Mouse (Mus musculus) heart, adult 2 months (tissue): Measurements from ENCODE around the gene Ccdc162.

Source experiments
- CTCF ChIP-seq: fragments of 200-600 bp; IDR thresholded peaks from 2 replicates; pipeline ENCODE4 v1.8.1; 2022; ENCODE audit warnings: antibody characterized with exemption, mild to moderate bottlenecking, moderate library complexity
- EP300 ChIP-seq: fragments of 200-500 bp; IDR thresholded peaks from 2 replicates; pipeline ENCODE4 v1.6.1; 2011; ENCODE audit warnings: low read depth, low read length, control low read depth; ENCODE audit not compliant: insufficient read depth
- POLR2A ChIP-seq: fragments of 200-500 bp; IDR thresholded peaks from 2 replicates; pipeline ENCODE4 v1.6.1; 2011; ENCODE audit warnings: mild to moderate bottlenecking, low read depth, low read length, control low read depth; ENCODE audit not compliant: insufficient read depth

DNA sequence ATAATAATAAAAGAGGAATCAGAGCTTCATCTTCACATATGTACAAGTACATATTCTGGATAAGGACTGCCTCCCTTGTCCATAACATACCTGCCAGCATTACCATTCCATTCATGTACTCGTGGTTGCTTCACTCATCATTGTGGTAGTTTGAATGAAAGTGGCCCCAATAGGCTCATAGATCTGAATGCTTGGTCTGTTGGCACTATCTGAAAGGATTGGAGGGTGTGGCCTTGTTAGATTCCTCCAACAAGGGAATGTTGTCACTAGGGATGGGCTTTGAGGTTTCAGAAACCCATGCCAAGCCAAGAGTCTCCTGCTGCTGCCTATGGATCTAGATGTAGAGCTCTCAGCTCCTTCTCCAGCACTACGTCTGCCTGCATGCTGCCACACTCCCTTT lies 180.4 kb downstream of the Ccdc162 start:
- TF ChIP-seq CTCF (no peak), POLR2A (no peak), EP300 (no peak)
